Mouse (Mus musculus) frontal cortex, adult (tissue): ENCODE measurements around the gene Ntrk1.
A peak's percentile ranks its signal among the peaks of the same experiment; 100 is the strongest.

Experiments
- ATAC-seq: cut with Nextera tagmentation; 2 replicates; pipeline ENCODE4 v1.9.2; 2017; ENCODE audit warnings: mild to moderate bottlenecking, moderate library complexity, mixed read lengths; ENCODE audit not compliant: low TSS enrichment

The Ntrk1 gene

GRCm38 (mm10) chr3:87752567-87752966 is 42.4 kb downstream of the Ntrk1 start:
- ATAC-seq = no peak

GRCm38 (mm10) chr3:87749977-87750376 is 45.0 kb downstream of the Ntrk1 start:
- ATAC-seq = no peak

GRCm38 (mm10) chr3:87749036-87749435 is 45.9 kb downstream of the Ntrk1 start:
- ATAC-seq = peak; percentile 89

GRCm38 (mm10) chr3:87748431-87748830 is 46.5 kb downstream of the Ntrk1 start, which contains the start of gene Lrrc71:
Lrrc71 (minus strand) TSS chr3:87748625.
- no peak for ATAC-seq

- no peak for ATAC-seq
Measured at GRCm38 (mm10) chr3:87745036-87745659, 49.8 kb downstream of the Ntrk1 start.

GRCm38 (mm10) chr3:87743927-87744326 is 51.0 kb downstream of the Ntrk1 start:
- ATAC-seq = no peak

- ATAC-seq = no peak
Measured at GRCm38 (mm10) chr3:87742735-87743134, 52.2 kb downstream of the Ntrk1 start.

GRCm38 (mm10) chr3:87742013-87742412 is 52.9 kb downstream of the Ntrk1 start:
- no peak for ATAC-seq

GRCm38 (mm10) chr3:87738906-87739305 is 56.1 kb downstream of the Ntrk1 start:
- no peak for ATAC-seq

GRCm38 (mm10) chr3:87735335-87735734 is 59.6 kb downstream of the Ntrk1 start:
- ATAC-seq = no peak

- no peak for ATAC-seq
Measured at GRCm38 (mm10) chr3:87733984-87734761, 60.8 kb downstream of the Ntrk1 start.

- ATAC-seq = no peak
Measured at GRCm38 (mm10) chr3:87733098-87733497, 61.9 kb downstream of the Ntrk1 start.

GRCm38 (mm10) chr3:87728696-87729095 is 66.3 kb downstream of the Ntrk1 start:
- ATAC-seq = no peak
